Mouse (Mus musculus): Measurements from ENCODE around the gene Csk.

GRCm38 (mm10) chr9:57697380-57697779 is 43.9 kb upstream of the Csk start:
- no peak for TF ChIP-seq MAX (IDR thresholded peaks at IDR 0.05)
- TF ChIP-seq CTCF (IDR thresholded peaks at IDR 0.05; ENCODE audit: control insufficient read depth, insufficient read depth, insufficient read length), result no peak

Measured in C2C12 (cell line).